ENCODE assay signal across 8 mouse cellular contexts in the genomic region with DNA sequence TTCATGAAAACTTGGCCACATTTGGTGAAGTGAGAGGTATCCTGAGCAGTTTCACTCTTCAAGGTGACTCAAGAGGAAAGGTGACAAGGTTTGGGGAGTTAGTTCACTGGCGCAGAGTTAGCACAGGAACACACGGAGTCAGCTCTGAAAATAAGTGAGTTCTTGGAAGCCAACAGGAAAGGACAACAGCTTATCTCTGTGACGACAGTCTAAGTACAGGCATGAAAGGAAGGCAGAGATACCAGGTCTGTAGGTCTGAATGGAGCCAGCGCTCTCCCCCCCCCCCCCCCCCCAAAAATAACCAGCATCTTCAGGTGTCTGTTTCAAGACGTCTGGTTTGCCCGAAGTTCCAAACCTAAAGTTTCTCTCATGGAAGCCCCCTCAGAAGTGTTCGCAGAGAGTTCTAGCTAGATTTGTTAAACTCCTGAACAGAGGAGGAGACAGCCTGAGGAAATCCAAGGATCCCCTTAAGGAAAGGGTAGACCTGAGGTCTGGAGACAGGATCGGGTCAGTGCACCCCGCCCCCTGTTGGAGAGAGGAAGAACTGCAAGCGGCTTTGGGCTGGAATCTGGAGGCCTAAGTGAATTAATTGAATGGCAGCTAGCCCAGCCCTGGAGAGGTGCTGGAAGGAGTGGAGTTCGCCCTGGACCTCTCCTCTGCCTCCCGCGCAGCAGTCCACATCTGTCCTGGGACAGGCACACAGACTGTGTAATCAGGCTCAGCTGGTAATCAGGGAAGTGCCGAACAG. TPM values are rescaled to one million over a fixed set of nuclear protein-coding genes. Genes with fewer than 3 reads are reported as not detected.
DNase-seq lines count a peak whose midpoint lies in the region; ATAC-seq and TF ChIP-seq lines count a peak whose summit lies in the region.

No protein-coding gene starts in this region.

- no peaks in the 10 kb centered on the region for H3K9me3 ChIP-seq in neural tube, embryonic 15.5 days (replicated peaks)
- H3K9me3 ChIP-seq in hindbrain, embryonic 15.5 days: no peaks in the 10 kb centered on the region

- WGBS in neural tube, embryonic 15.5 days: 45% methylated on average over 14 of the region's 14 CpGs
- 46% methylated on average over 14 of the region's 14 CpGs for WGBS in hindbrain, embryonic 15.5 days
- WGBS in small intestine, adult 2 months: 37% methylated on average over 14 of the region's 14 CpGs

- H3K4me3 ChIP-seq in neural tube, embryonic 15.5 days (replicated peaks): no peak overlapping the region
- H3K4me3 ChIP-seq in hindbrain, embryonic 15.5 days: no peak overlapping the region
- H3K4me3 ChIP-seq in small intestine, adult 2 months (ENCODE audit: low read depth, low read length): no peak overlapping the region

- H3K9ac ChIP-seq in neural tube, embryonic 15.5 days (replicated peaks): no peak overlapping the region
- no peak overlapping the region for H3K9ac ChIP-seq in hindbrain, embryonic 15.5 days

- H3K36me3 ChIP-seq in neural tube, embryonic 15.5 days: no peaks in the 10 kb centered on the region
- no peaks in the 10 kb centered on the region for H3K36me3 ChIP-seq in hindbrain, embryonic 15.5 days
- no peaks in the 10 kb centered on the region for H3K36me3 ChIP-seq in small intestine, adult 2 months (ENCODE audit: control insufficient read depth, insufficient read depth, low read length)

- H3K4me1 ChIP-seq in neural tube, embryonic 15.5 days: peaks cover 4% of the 10 kb centered on the region; the same call in 1 of the 2 replicates
- 0 out of 2 replicates have a peak, but pooled peaks cover 6% of the 10 kb centered on the region for H3K4me1 ChIP-seq in hindbrain, embryonic 15.5 days (replicated peaks)
- H3K4me1 ChIP-seq in small intestine, adult 2 months (ENCODE audit: control insufficient read depth, insufficient read depth, insufficient read length, low read length): peaks cover 6% of the 10 kb centered on the region

- no peak for ATAC-seq in neural tube, embryonic 15.5 days (ENCODE audit: low FRiP score)
- ATAC-seq in hindbrain, embryonic 15.5 days (ENCODE audit: low FRiP score, low read depth): peak; percentile 51; the same call in 1 of the 2 replicates
- ATAC-seq in megakaryocyte, adult 5-6 weeks (ENCODE audit: poor library complexity, severe bottlenecking): peak; percentile 70

- TF ChIP-seq CTCF in small intestine, adult 2 months (IDR thresholded peaks at IDR 0.05; ENCODE audit: extremely low read depth, insufficient read length, insufficient replicate concordance, low read depth, low read length): peak; percentile 78; the same call in 1 of the 2 replicates

- no peak for TF ChIP-seq POLR2A in small intestine, adult 2 months (IDR thresholded peaks at IDR 0.05; ENCODE audit: low read depth, low read length)

- H3K4me2 ChIP-seq in neural tube, embryonic 15.5 days: no peak overlapping the region
- no peak overlapping the region for H3K4me2 ChIP-seq in hindbrain, embryonic 15.5 days

- DNase-seq in neural tube, embryonic 10.5 days (ENCODE audit: extremely low spot score, low spot score): peak; percentile 73
- DNase-seq in cerebellum, postnatal 36 days: peak; percentile 77 to 80
- peak; percentile 20 to 29 for DNase-seq in gastrocnemius, adult 8-10 months (ENCODE audit: low spot score in 2 of 2)
- peak; percentile 17 to 66 for DNase-seq in left cerebral cortex, postnatal 10 days (ENCODE audit: extremely low spot score in 1 of 2, low spot score in 2 of 2)

- H3K27me3 ChIP-seq in neural tube, embryonic 15.5 days (replicated peaks): no peaks in the 10 kb centered on the region
- no peaks in the 10 kb centered on the region for H3K27me3 ChIP-seq in hindbrain, embryonic 15.5 days
- no peaks in the 10 kb centered on the region for H3K27me3 ChIP-seq in small intestine, adult 2 months (ENCODE audit: control insufficient read depth, insufficient read depth, low read length)

- no peak overlapping the region for H3K27ac ChIP-seq in neural tube, embryonic 15.5 days (replicated peaks)
- H3K27ac ChIP-seq in hindbrain, embryonic 15.5 days (replicated peaks): no peak overlapping the region
- no peak overlapping the region for H3K27ac ChIP-seq in small intestine, adult 2 months (ENCODE audit: insufficient read depth, low read depth, low read length)

- intact Hi-C loops in left cerebral cortex, postnatal 10 days (cut with DNase I): no loop called here

RNA-seq across cellular contexts. Expression of gene Casq2, which starts 24.1 kb away (rescaled TPM):
- 4.0 and 6.2 TPM in 2 replicates for polyA plus RNA-seq in neural tube, embryonic 15.5 days (2015; fragmentation: Nextera tagmentation; extraction: Ambion mirVana)
- 10 to 100 TPM; 27.2 to 31.0 (median 28.5) TPM for total RNA-seq in gastrocnemius, adult 8-10 months (2022)
- 0.31 and 0.37 TPM in 2 replicates for polyA plus RNA-seq in hindbrain, embryonic 15.5 days (2015; fragmentation: Nextera tagmentation; extraction: Ambion mirVana)
- under 1 TPM; 0.45 to 0.73 TPM for total RNA-seq in left cerebral cortex, postnatal 10 days (2021)
- not detected in 2 replicates for total RNA-seq in megakaryocyte, adult 5-6 weeks (2015)
- total RNA-seq in megakaryocyte, adult 5-6 weeks (2017): not detected in 2 replicates
- polyA plus RNA-seq in small intestine, adult 2 months (2012; rRNA removed): 0.77 and 1.1 TPM in 2 replicates

RNA-seq across cellular contexts. Expression of gene Nhlh2, which starts 52.2 kb away (rescaled TPM):
- 14.9 and 19.2 TPM in 2 replicates for polyA plus RNA-seq in neural tube, embryonic 15.5 days (2015; fragmentation: Nextera tagmentation; extraction: Ambion mirVana)
- total RNA-seq in gastrocnemius, adult 8-10 months (2022): not detected
- 36.2 and 40.3 TPM in 2 replicates for polyA plus RNA-seq in hindbrain, embryonic 15.5 days (2015; fragmentation: Nextera tagmentation; extraction: Ambion mirVana)
- total RNA-seq in left cerebral cortex, postnatal 10 days (2021): under 1 TPM; 0.71 to 0.86 TPM
- total RNA-seq in megakaryocyte, adult 5-6 weeks (2015): not detected in 2 replicates
- not detected in 2 replicates for total RNA-seq in megakaryocyte, adult 5-6 weeks (2017)
- 0.05 TPM in 1 of 2 replicates, not detected in the other for polyA plus RNA-seq in small intestine, adult 2 months (2012; rRNA removed)

Comparison
In these comparisons a context has a peak if more than half of its experiments do, and no peak if none do; other contexts are left out.
1. DNase-seq: peak in every context shown above with its lines; median percentile 78 in cerebellum, postnatal 36 days; 73 in neural tube, embryonic 10.5 days; 42 in left cerebral cortex, postnatal 10 days; 24 in gastrocnemius, adult 8-10 months.
2. RNA of gene Casq2, which starts 24.1 kb away (total RNA-seq): 27.2 to 31.0 TPM in gastrocnemius, adult 8-10 months; 0.45 to 0.73 TPM in left cerebral cortex, postnatal 10 days and not detected in megakaryocyte, adult 5-6 weeks; every median in the first group is over 10 times any median in the second.